In genomic region chr1:179959721-179960542, GRCm38 (mm10) we compare ENCODE assay signal across 8 mouse cellular contexts. TPM values are rescaled to one million over a fixed set of nuclear protein-coding genes. Genes with fewer than 3 reads are reported as not detected.
DNase-seq lines count a peak whose midpoint lies in the region; ATAC-seq and TF ChIP-seq lines count a peak whose summit lies in the region.

Cdc42bpa (plus strand) TSS chr1:179960472.

- no peaks in the 10 kb centered on the region for H3K9me3 ChIP-seq in hindbrain, embryonic 11.5 days (ENCODE audit: control insufficient read depth, low read length)
- H3K9me3 ChIP-seq in lung, postnatal 0 days (ENCODE audit: low read length), result no peaks in the 10 kb centered on the region

- POLR2A ChIA-PET in Patski (lab: Charles Lee), result interaction anchor here (0.6 kb wide), 1 partner anchor 108 kb away, joined by 3 read pairs; no protein-coding TSS in a partner anchor

- under 1% methylated on average over 74 of the region's 128 CpGs for WGBS in hindbrain, embryonic 11.5 days
- WGBS in lung, postnatal 0 days, result 0% methylated on average over 42 of the region's 128 CpGs

- TF ChIP-seq CTCF in Patski (IDR thresholded peaks at IDR 0.05), result no peak
- peak; percentile 23; the same call in 1 of the 2 replicates for TF ChIP-seq CTCF in lung, postnatal 0 days (IDR thresholded peaks at IDR 0.05)

- H3K4me1 ChIP-seq in hindbrain, embryonic 11.5 days (replicated peaks; ENCODE audit: control insufficient read depth, insufficient read depth, low read length), result peaks cover 2% of the 10 kb centered on the region; the same call in 1 of the 2 replicates
- H3K4me1 ChIP-seq in lung, postnatal 0 days (ENCODE audit: insufficient read depth, low read depth, low read length), result peaks cover 5% of the 10 kb centered on the region; the same call in 1 of the 2 replicates

- H3K4me2 ChIP-seq in hindbrain, embryonic 11.5 days (replicated peaks; ENCODE audit: low read depth, low read length), result peak within 1 kb of the TSS; percentile 55
- peak within 1 kb of the TSS; percentile 84 for H3K4me2 ChIP-seq in lung, postnatal 0 days (replicated peaks; ENCODE audit: low read depth, low read length)

- H3K27ac ChIP-seq in hindbrain, embryonic 11.5 days (ENCODE audit: low read depth, low read length), result peak within 1 kb of the TSS; percentile 92
- H3K27ac ChIP-seq in lung, postnatal 0 days (ENCODE audit: low read length), result peak within 1 kb of the TSS; percentile 95

- CTCF ChIA-PET in Patski (lab: Charles Lee), result no interaction called here

- TF ChIP-seq EP300 in lung, postnatal 0 days (IDR thresholded peaks at IDR 0.05), result no peak

- H3K4me3 ChIP-seq in hindbrain, embryonic 11.5 days (ENCODE audit: low read depth, low read length), result peak within 1 kb of the TSS; percentile 86
- peak within 1 kb of the TSS; percentile 84 for H3K4me3 ChIP-seq in lung, postnatal 0 days (ENCODE audit: low read depth, low read length)

- H3K36me3 ChIP-seq in hindbrain, embryonic 11.5 days (ENCODE audit: control insufficient read depth, insufficient read depth, low read length), result no peaks in the 10 kb centered on the region
- no peaks in the 10 kb centered on the region for H3K36me3 ChIP-seq in lung, postnatal 0 days (ENCODE audit: insufficient read depth, low read length)

- in situ Hi-C loops in Patski (cut with MboI; ENCODE audit: low pct_unique_long_range_greater_than_20kb), result no loop called here

- no peak for DNase-seq in Patski (ENCODE audit: low read depth, low spot score)
- DNase-seq in cerebellum, postnatal 14 days, result peak; percentile 87 to 90
- DNase-seq in frontal cortex, postnatal 14 days (ENCODE audit: low spot score in 2 of 2), result peak; percentile 33 to 58
- DNase-seq in hindbrain, embryonic 11.5 days (ENCODE audit: low spot score), result peak; percentile 91
- peak; percentile 72 to 84 for DNase-seq in layer of hippocampus, postnatal 10 days (ENCODE audit: low spot score in 2 of 2)
- DNase-seq in lung, postnatal 0 days (ENCODE audit: low spot score), result peak; percentile 90
- peak; percentile 63 for DNase-seq in retina, adult 2 months (ENCODE audit: low read depth, low spot score)
- peak; percentile 73 for DNase-seq in thymus, postnatal 25 days

- peak within 1 kb of the TSS; percentile 95 for H3K9ac ChIP-seq in hindbrain, embryonic 11.5 days (ENCODE audit: low read depth, low read length)
- H3K9ac ChIP-seq in lung, postnatal 0 days (replicated peaks; ENCODE audit: low read depth), result peak within 1 kb of the TSS; percentile 85

- no peaks in the 10 kb centered on the region for H3K27me3 ChIP-seq in Patski
- no peaks in the 10 kb centered on the region for H3K27me3 ChIP-seq in hindbrain, embryonic 11.5 days (ENCODE audit: control insufficient read depth, insufficient read depth, low read length)
- H3K27me3 ChIP-seq in lung, postnatal 0 days (replicated peaks; ENCODE audit: insufficient read depth, low read length), result no peaks in the 10 kb centered on the region

- ATAC-seq in Patski, result peak; percentile 63
- ATAC-seq in hindbrain, embryonic 11.5 days (ENCODE audit: low FRiP score), result peak; percentile 95
- ATAC-seq in lung, postnatal 0 days, result peak; percentile 97

RNA-seq across cellular contexts. Expression of gene Cdc42bpa, which starts in this region (rescaled TPM):
- polyA plus RNA-seq in Patski (2021), result 35.1 TPM
- 12.8 and 21.8 TPM in 2 replicates for polyA plus RNA-seq in hindbrain, embryonic 11.5 days (2014; fragmentation: Nextera tagmentation; extraction: Ambion mirVana)
- total RNA-seq in layer of hippocampus, postnatal 10 days (2021), result 100 to 1,000 TPM; 220 to 243 TPM
- 17.9 and 21.2 TPM in 2 replicates for polyA plus RNA-seq in lung, postnatal 0 days (2015; fragmentation: Nextera tagmentation; extraction: Ambion mirVana)
